Mouse (Mus musculus): ENCODE measurements around the gene Tmem131l.

- no peak for TF ChIP-seq HCFC1 (IDR thresholded peaks at IDR 0.05; ENCODE audit: low read depth, low read length)
- no peak for TF ChIP-seq NELFE (IDR thresholded peaks at IDR 0.05; ENCODE audit: low read depth, low read length)
- TF ChIP-seq SMC3 (IDR thresholded peaks at IDR 0.05; ENCODE audit: low read depth, low read length): no peak
- TF ChIP-seq RCOR1 (IDR thresholded peaks at IDR 0.05; ENCODE audit: low read depth, low read length): no peak
- no peak for TF ChIP-seq GATA1 (IDR thresholded peaks at IDR 0.05; ENCODE audit: low read depth, low read length)
- no peak for TF ChIP-seq TAL1 (IDR thresholded peaks at IDR 0.05; ENCODE audit: low read length)
- no peak for TF ChIP-seq CTCF (IDR thresholded peaks at IDR 0.05 in 2 of 3, conservative IDR thresholded peaks at IDR 0.05 in 1 of 3; ENCODE audit: control insufficient read depth in 1 of 3, insufficient read depth in 1 of 3, low read depth in 2 of 3, low read length in 3 of 3, poor library complexity in 1 of 3, severe bottlenecking in 1 of 3)
- no peak for TF ChIP-seq EP300 (IDR thresholded peaks at IDR 0.05; ENCODE audit: low read depth in 1 of 2, low read length in 2 of 2)
- TF ChIP-seq ELF1 (IDR thresholded peaks at IDR 0.05; ENCODE audit: low read depth, low read length): no peak
- no peak for TF ChIP-seq POLR2A (IDR thresholded peaks at IDR 0.05; ENCODE audit: control insufficient read depth in 1 of 2, insufficient read depth in 1 of 2, low read depth in 1 of 2, low read length in 2 of 2, poor library complexity in 1 of 2)
- TF ChIP-seq UBTF (IDR thresholded peaks at IDR 0.05; ENCODE audit: borderline replicate concordance, insufficient read depth, low read depth, low read length): no peak
- no peak for TF ChIP-seq CHD2 (IDR thresholded peaks at IDR 0.05; ENCODE audit: low read length)
- no peak for TF ChIP-seq E2F4 (IDR thresholded peaks at IDR 0.05; ENCODE audit: borderline replicate concordance, low read depth, low read length)
- TF ChIP-seq MAX (IDR thresholded peaks at IDR 0.05; ENCODE audit: low read length): no peak
Observed at GRCm38 (mm10) chr3:84065825-84066224, 25.9 kb upstream of the Tmem131l start.

Data from MEL (cell line).